Mouse (Mus musculus) MEL (cell line): ENCODE measurements at regions not wholly inside any gene's neighbourhood (a gene's known extent, or its start where the extent isn't known, plus 50 kb on each side); places are given as distances from the start of the nearest gene placed in this dataset.

Experiments used
- DNase-seq: peaks from one replicate; pipeline ENCODE4 v3.0.0; 2011; ENCODE audit warnings: low read depth, low spot score
- H3K27ac ChIP-seq: 2 replicates; pipeline ENCODE4 v1.5.1; 2012; ENCODE audit warnings: low read depth, mild to moderate bottlenecking, control low read depth, low read length, moderate library complexity; ENCODE audit not compliant: control insufficient read depth
- H3K27me3 ChIP-seq, 2 experiments: fragments of 150-350 bp in 1 of 2; sonication (generic) in 1 of 2; 2 replicates each; pipeline ENCODE4 v1.6.1; 2012; ENCODE audit warnings: low read length in 2 of 2, mild to moderate bottlenecking in 2 of 2, improper control_type of control experiment in 1 of 2, moderate library complexity in 1 of 2; ENCODE audit not compliant: insufficient read depth in 2 of 2, control insufficient read depth in 1 of 2
- H3K36me3 ChIP-seq, 2 experiments: 2 replicates each; pipeline ENCODE4 v1.6.1; 2012 to 2014; ENCODE audit warnings: low read length in 2 of 2, improper control_type of control experiment in 1 of 2, inconsistent platforms in 1 of 2, mild to moderate bottlenecking in 1 of 2; ENCODE audit not compliant: insufficient read depth in 2 of 2, control insufficient read depth in 1 of 2
- H3K4me1 ChIP-seq, 2 experiments: fragments of 150-350 bp in 1 of 2; sonication (generic) in 1 of 2; 2 replicates each; pipeline ENCODE4 v1.6.1; 2012; ENCODE audit warnings: low read length in 2 of 2, improper control_type of control experiment in 1 of 2, mild to moderate bottlenecking in 1 of 2; ENCODE audit not compliant: insufficient read depth in 2 of 2, control insufficient read depth in 1 of 2
- H3K4me3 ChIP-seq, 2 experiments: fragments of 150-350 bp in 1 of 2; sonication (generic) in 1 of 2; 2 replicates each; pipeline ENCODE4 v1.5.1; 2012; ENCODE audit warnings: low read depth in 2 of 2, low read length in 2 of 2, mild to moderate bottlenecking in 2 of 2, moderate library complexity in 2 of 2, control low read depth in 1 of 2, improper control_type of control experiment in 1 of 2; ENCODE audit not compliant: control insufficient read depth in 1 of 2, insufficient read depth in 1 of 2
- H3K79me2 ChIP-seq: 2 replicates; pipeline ENCODE4 v1.6.1; 2012; ENCODE audit warnings: mild to moderate bottlenecking, low read length, moderate library complexity; ENCODE audit not compliant: control insufficient read depth, poor library complexity, insufficient read depth
- H3K9ac ChIP-seq: 2 replicates; pipeline ENCODE4 v1.6.1; 2012; ENCODE audit warnings: low read depth, mild to moderate bottlenecking, control low read depth, low read length, moderate library complexity; ENCODE audit not compliant: control insufficient read depth, poor library complexity, severe bottlenecking
- H3K9me3 ChIP-seq: fragments of 150-350 bp; sonication (generic); replicated peaks from 2 replicates; pipeline ENCODE4 v1.6.1; 2012; ENCODE audit warnings: mild to moderate bottlenecking, low read length, improper control_type of control experiment, moderate library complexity; ENCODE audit not compliant: insufficient read depth
- BHLHE40 ChIP-seq: IDR thresholded peaks from 2 replicates; pipeline ENCODE4 v1.6.1; 2012; ENCODE audit warnings: low read depth, mild to moderate bottlenecking, inconsistent platforms, low read length, improper control_type of control experiment, borderline replicate concordance
- CTCF ChIP-seq, 3 experiments: IDR thresholded peaks in 2 of 3; conservative IDR thresholded peaks in 1 of 3; 2 replicates each; pipeline ENCODE4 v1.5.1; 2011 to 2012; ENCODE audit warnings: low read length in 3 of 3, low read depth in 2 of 3, mild to moderate bottlenecking in 2 of 3, improper control_type of control experiment in 1 of 3, inconsistent platforms in 1 of 3, mixed read lengths in 1 of 3, moderate library complexity in 1 of 3; ENCODE audit not compliant: control insufficient read depth in 1 of 3, insufficient read depth in 1 of 3, poor library complexity in 1 of 3, severe bottlenecking in 1 of 3
- E2F4 ChIP-seq: IDR thresholded peaks from 2 replicates; pipeline ENCODE4 v1.6.1; 2011; ENCODE audit warnings: low read depth, low read length, improper control_type of control experiment, borderline replicate concordance
- ELF1 ChIP-seq: IDR thresholded peaks from 2 replicates; pipeline ENCODE4 v1.6.1; 2014; ENCODE audit warnings: low read depth, mild to moderate bottlenecking, inconsistent platforms, low read length, improper control_type of control experiment, moderate library complexity
- EP300 ChIP-seq, 2 experiments: IDR thresholded peaks; 2 replicates each; pipeline ENCODE4 v1.6.1; 2011; ENCODE audit warnings: improper control_type of control experiment in 2 of 2, low read length in 2 of 2, low read depth in 1 of 2, mild to moderate bottlenecking in 1 of 2
- GATA1 ChIP-seq: IDR thresholded peaks from 2 replicates; pipeline ENCODE4 v1.6.1; 2011; ENCODE audit warnings: low read depth, low read length, improper control_type of control experiment
- HCFC1 ChIP-seq: IDR thresholded peaks from 2 replicates; pipeline ENCODE4 v1.6.1; 2012; ENCODE audit warnings: low read depth, mild to moderate bottlenecking, inconsistent platforms, low read length, improper control_type of control experiment, moderate library complexity
- JUND ChIP-seq: IDR thresholded peaks from 2 replicates; pipeline ENCODE4 v1.6.1; 2011; ENCODE audit warnings: low read depth, mild to moderate bottlenecking, improper control_type of control experiment, low read length
- MAFK ChIP-seq: IDR thresholded peaks from 2 replicates; pipeline ENCODE4 v1.6.1; 2011; ENCODE audit warnings: low read depth, mild to moderate bottlenecking, low read length, improper control_type of control experiment, borderline replicate concordance
- MAX ChIP-seq: IDR thresholded peaks from 2 replicates; pipeline ENCODE4 v1.6.1; 2011; ENCODE audit warnings: low read length, improper control_type of control experiment
- MAZ ChIP-seq: IDR thresholded peaks from 2 replicates; pipeline ENCODE4 v1.6.1; 2012; ENCODE audit warnings: low read depth, mild to moderate bottlenecking, inconsistent platforms, low read length, improper control_type of control experiment
- MXI1 ChIP-seq: IDR thresholded peaks from 2 replicates; pipeline ENCODE4 v1.6.1; 2011; ENCODE audit warnings: mild to moderate bottlenecking, low read depth, low read length, improper control_type of control experiment
- NELFE ChIP-seq: IDR thresholded peaks from 2 replicates; pipeline ENCODE4 v1.6.1; 2011; ENCODE audit warnings: low read depth, low read length, improper control_type of control experiment
- NRF1 ChIP-seq: IDR thresholded peaks from 2 replicates; pipeline ENCODE4 v1.6.1; 2014; ENCODE audit warnings: low read depth, mild to moderate bottlenecking, inconsistent platforms, low read length, improper control_type of control experiment, moderate library complexity; ENCODE audit not compliant: poor library complexity, insufficient read depth, severe bottlenecking
- POLR2A ChIP-seq, 2 experiments: IDR thresholded peaks; 2 replicates each; pipeline ENCODE4 v1.6.1; 2011 to 2012; ENCODE audit warnings: low read length in 2 of 2, mild to moderate bottlenecking in 2 of 2, control low read depth in 1 of 2, improper control_type of control experiment in 1 of 2, low read depth in 1 of 2, moderate library complexity in 1 of 2; ENCODE audit not compliant: control insufficient read depth in 1 of 2, insufficient read depth in 1 of 2, poor library complexity in 1 of 2
- POLR2AphosphoS2 ChIP-seq: IDR thresholded peaks from 2 replicates; pipeline ENCODE4 v1.6.1; 2011; ENCODE audit warnings: low read length, improper control_type of control experiment
- RAD21 ChIP-seq: IDR thresholded peaks from 2 replicates; pipeline ENCODE4 v1.6.1; 2011; ENCODE audit warnings: mild to moderate bottlenecking, low read depth, low read length, improper control_type of control experiment
- RCOR1 ChIP-seq: IDR thresholded peaks from 2 replicates; pipeline ENCODE4 v1.6.1; 2012; ENCODE audit warnings: low read depth, mild to moderate bottlenecking, inconsistent platforms, low read length, improper control_type of control experiment
- SIN3A ChIP-seq: IDR thresholded peaks from 2 replicates; pipeline ENCODE4 v1.6.1; 2012; ENCODE audit warnings: low read length, improper control_type of control experiment, inconsistent platforms
- TAL1 ChIP-seq: IDR thresholded peaks from 2 replicates; pipeline ENCODE4 v1.6.1; 2012; ENCODE audit warnings: mild to moderate bottlenecking, inconsistent platforms, low read length, moderate library complexity, mixed read lengths
- TBP ChIP-seq: IDR thresholded peaks from 2 replicates; pipeline ENCODE4 v1.8.0; 2011; ENCODE audit warnings: low read depth, low read length, improper control_type of control experiment
- TCF12 ChIP-seq: IDR thresholded peaks from 2 replicates; pipeline ENCODE4 v1.6.1; 2014; ENCODE audit warnings: low read depth, mild to moderate bottlenecking, inconsistent platforms, low read length, improper control_type of control experiment, moderate library complexity
- UBTF ChIP-seq: IDR thresholded peaks from 2 replicates; pipeline ENCODE4 v1.6.1; 2012; ENCODE audit warnings: low read depth, mild to moderate bottlenecking, inconsistent platforms, low read length, improper control_type of control experiment, moderate library complexity, borderline replicate concordance; ENCODE audit not compliant: insufficient read depth
- USF1 ChIP-seq: IDR thresholded peaks from 2 replicates; pipeline ENCODE4 v1.6.1; 2014; ENCODE audit warnings: low read depth, mild to moderate bottlenecking, inconsistent platforms, low read length, improper control_type of control experiment, moderate library complexity
- ZKSCAN1 ChIP-seq: IDR thresholded peaks from 2 replicates; pipeline ENCODE4 v1.6.1; 2012; ENCODE audit warnings: low read depth, mild to moderate bottlenecking, inconsistent platforms, low read length, improper control_type of control experiment, moderate library complexity
- ZMIZ1 ChIP-seq: IDR thresholded peaks from 2 replicates; pipeline ENCODE4 v1.6.1; 2012; ENCODE audit warnings: low read depth, mild to moderate bottlenecking, inconsistent platforms, low read length, improper control_type of control experiment, moderate library complexity
- ZNF384 ChIP-seq: IDR thresholded peaks from 2 replicates; pipeline ENCODE4 v1.6.1; 2012; ENCODE audit warnings: low read depth, mild to moderate bottlenecking, inconsistent platforms, low read length, improper control_type of control experiment

DNA sequence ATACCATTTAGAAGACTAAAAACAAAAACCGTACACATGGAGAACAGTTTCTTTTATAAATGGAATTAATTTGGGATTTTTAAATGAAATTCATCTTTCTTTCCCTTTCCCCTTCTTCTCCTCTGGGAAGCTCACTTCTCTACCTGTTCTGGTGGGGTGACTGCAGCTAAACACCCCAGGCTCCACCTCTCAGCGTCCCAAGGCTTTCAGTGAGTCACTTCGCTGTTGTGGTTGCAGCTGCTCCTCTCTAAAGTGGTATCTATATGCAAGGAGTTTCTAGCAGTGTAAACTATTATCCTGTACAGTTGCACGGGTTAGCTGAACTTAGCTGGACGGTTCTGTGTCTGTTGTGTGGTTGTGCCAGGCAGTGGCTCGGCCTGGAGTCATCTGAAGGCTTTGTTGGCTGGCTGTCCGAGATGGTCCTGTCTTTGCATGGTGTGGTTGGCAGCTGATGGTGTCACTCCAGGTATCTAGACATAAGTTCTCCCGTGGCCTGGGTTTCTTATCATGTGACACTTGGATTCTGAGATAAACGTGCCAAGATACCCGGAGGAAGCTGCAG lies 64.8 kb upstream of the Slc35c1 start:
- no peak overlapping the region for H3K27ac ChIP-seq
- H3K9ac ChIP-seq, result no peak overlapping the region
- H3K27me3 ChIP-seq, result peaks cover 14 to 26% of the 10 kb centered on the region in 2 experiments
- no peaks in the 10 kb centered on the region for H3K9me3 ChIP-seq
- TF ChIP-seq MXI1, result no peak
- no peak for TF ChIP-seq E2F4
- no peak for TF ChIP-seq EP300 (IDR thresholded peaks at IDR 0.05; ENCODE audit: low read depth in 1 of 2, low read length in 2 of 2)
- TF ChIP-seq JUND, result no peak
- no peak for TF ChIP-seq BHLHE40
- TF ChIP-seq NRF1, result no peak
- TF ChIP-seq NELFE, result no peak
- TF ChIP-seq TAL1, result no peak
- TF ChIP-seq MAZ, result no peak
- TF ChIP-seq ZKSCAN1, result no peak
- no peak for TF ChIP-seq ZMIZ1
- TF ChIP-seq ZNF384, result no peak
- TF ChIP-seq TBP, result no peak
- no peak for TF ChIP-seq UBTF
- no peak for TF ChIP-seq POLR2A (IDR thresholded peaks at IDR 0.05; ENCODE audit: control insufficient read depth in 1 of 2, insufficient read depth in 1 of 2, low read depth in 1 of 2, low read length in 2 of 2, poor library complexity in 1 of 2)
- TF ChIP-seq TCF12, result no peak
- TF ChIP-seq MAFK, result no peak
- TF ChIP-seq POLR2AphosphoS2, result no peak
- no peak for TF ChIP-seq HCFC1
- TF ChIP-seq, all 39 proteins: peak for 0
- no peak overlapping the region for H3K4me3 ChIP-seq
- no peaks in the 10 kb centered on the region for H3K79me2 ChIP-seq
- H3K4me1 ChIP-seq, result no peaks in the 10 kb centered on the region
- no peaks in the 10 kb centered on the region for H3K36me3 ChIP-seq
- no peak for DNase-seq

DNA sequence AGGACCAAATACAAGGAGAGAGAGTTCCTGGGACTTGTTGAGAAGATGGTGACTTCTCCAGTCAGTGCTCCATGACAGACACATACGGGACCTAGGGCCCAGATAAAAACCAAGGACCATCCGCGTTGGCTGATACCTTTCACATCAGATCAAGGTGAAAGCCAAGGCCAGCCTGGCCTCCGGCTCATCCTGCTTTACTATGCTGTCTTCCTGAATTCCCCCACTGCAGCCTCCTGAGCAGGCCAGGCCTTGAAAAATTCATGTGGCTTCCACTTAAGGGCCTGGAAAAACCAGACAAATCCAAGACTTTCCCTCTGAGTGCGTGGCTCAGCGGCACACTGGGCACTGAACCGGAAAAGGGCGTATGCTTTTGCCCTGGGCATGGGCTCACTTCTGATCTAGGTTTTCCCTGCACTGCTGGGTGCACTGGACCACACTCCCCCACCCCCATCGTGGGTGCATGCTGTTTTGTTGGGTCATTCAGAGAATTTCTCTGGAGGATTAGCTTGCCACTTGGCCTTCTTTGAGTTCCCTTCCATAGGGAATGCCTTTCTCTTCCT lies 64.1 kb upstream of the Slc35c1 start:
- DNase-seq, result no peak
- TF ChIP-seq SIN3A (no peak), CTCF (IDR thresholded peaks at IDR 0.05 in 2 of 3, conservative IDR thresholded peaks at IDR 0.05 in 1 of 3; ENCODE audit: control insufficient read depth in 1 of 3, insufficient read depth in 1 of 3, low read depth in 2 of 3, low read length in 3 of 3, poor library complexity in 1 of 3, severe bottlenecking in 1 of 3) (no peak), USF1 (no peak), RAD21 (no peak), ELF1 (no peak), NELFE (no peak), RCOR1 (no peak), ZKSCAN1 (no peak), E2F4 (no peak), UBTF (no peak), GATA1 (no peak), BHLHE40 (no peak), MAX (no peak), HCFC1 (no peak)
- TF ChIP-seq, all 39 proteins: peak for 0

More for the DNA sequence above, 64.1 kb upstream of the Slc35c1 start:
- no peak overlapping the region for H3K27ac ChIP-seq
- H3K9ac ChIP-seq, result no peak overlapping the region
- H3K79me2 ChIP-seq, result no peaks in the 10 kb centered on the region
- no peaks in the 10 kb centered on the region for H3K36me3 ChIP-seq
- no peak overlapping the region for H3K4me3 ChIP-seq
- no peaks in the 10 kb centered on the region for H3K9me3 ChIP-seq
- H3K4me1 ChIP-seq, result no peaks in the 10 kb centered on the region
- H3K27me3 ChIP-seq, result peaks cover 14 to 26% of the 10 kb centered on the region in 2 experiments
